In the genomic region with DNA sequence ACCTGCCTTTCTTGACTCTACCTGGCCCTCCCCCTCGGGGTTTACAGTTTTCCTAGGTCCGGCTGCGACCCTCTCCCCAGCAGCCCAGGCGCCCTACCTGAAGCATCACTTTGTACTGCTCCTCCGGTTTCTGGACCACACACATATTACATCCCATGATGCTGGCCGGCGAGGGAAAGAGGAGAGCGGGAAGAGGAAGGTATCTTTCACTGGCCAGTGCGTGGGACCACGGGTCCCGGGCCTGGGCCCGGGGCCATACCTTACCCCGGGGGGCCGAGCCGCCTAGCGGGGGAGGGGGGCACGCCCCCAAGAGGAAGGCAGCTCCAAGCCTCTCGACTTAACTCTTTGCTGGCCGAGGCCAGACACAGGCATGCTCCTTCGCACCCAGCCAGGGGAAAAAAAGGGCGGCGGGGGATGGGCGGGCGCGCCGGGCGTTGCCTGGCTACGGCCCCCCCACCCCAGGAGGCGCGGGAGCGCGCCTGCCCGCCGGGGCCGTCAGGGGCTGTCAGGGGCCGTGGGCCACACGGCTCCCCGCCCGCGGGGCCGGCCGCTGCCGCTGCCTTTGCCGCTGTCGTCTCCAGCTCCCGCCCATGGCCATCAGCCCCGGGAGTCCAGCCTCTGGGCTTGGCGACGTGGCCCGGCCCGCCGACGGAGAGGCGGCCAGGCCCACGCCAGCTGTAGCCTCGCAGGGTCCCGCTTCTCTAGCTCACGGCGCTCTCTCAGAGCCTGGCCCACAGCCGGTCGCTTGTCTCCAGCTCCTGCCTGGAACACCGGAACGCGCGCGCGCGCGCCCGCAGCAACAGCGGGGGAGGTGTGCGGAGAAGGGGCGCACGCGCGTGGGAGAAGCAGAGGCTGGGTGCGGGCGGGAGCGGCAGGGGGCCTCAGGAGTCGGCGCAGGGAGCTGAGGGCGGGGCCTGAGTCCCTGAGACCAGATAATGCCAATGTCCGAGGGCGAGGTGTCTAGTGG, we compare ENCODE assay signal across 8 mouse cellular contexts. TPM values are rescaled to one million over a fixed set of nuclear protein-coding genes. Genes with fewer than 3 reads are reported as not detected.
DNase-seq lines count a peak whose midpoint lies in the region; ATAC-seq and TF ChIP-seq lines count a peak whose summit lies in the region.

Gene Pdzd4 (minus strand): TSS at position 785 of the 967 bp plus-strand sequence.

- no peak for TF ChIP-seq CTCF in kidney, postnatal 0 days (IDR thresholded peaks at IDR 0.05; ENCODE audit: low read depth)

- H3K4me1 ChIP-seq in embryonic facial prominence, embryonic 13.5 days: peaks cover 4% of the 10 kb centered on the region; the same call in 1 of the 2 replicates
- H3K4me1 ChIP-seq in heart, embryonic 10.5 days: no peaks in the 10 kb centered on the region
- no peaks in the 10 kb centered on the region for H3K4me1 ChIP-seq in kidney, postnatal 0 days (replicated peaks; ENCODE audit: insufficient read depth, low read length)
- peaks cover 4% of the 10 kb centered on the region; the same call in 1 of the 2 replicates for H3K4me1 ChIP-seq in liver, embryonic 12.5 days
- H3K4me1 ChIP-seq in neural tube, embryonic 14.5 days (ENCODE audit: control insufficient read depth, insufficient read depth, low read length): 0 out of 2 replicates have a peak, but pooled peaks cover 3% of the 10 kb centered on the region

- DNase-seq in 3134 (ENCODE audit: extremely low read depth, insufficient read length, low spot score): peak; percentile 82
- peak; percentile 71 for DNase-seq in adrenal gland, postnatal 14 days
- DNase-seq in heart, embryonic 10.5 days (ENCODE audit: low spot score): peak; percentile 74
- peak; percentile 68 for DNase-seq in kidney, postnatal 0 days (ENCODE audit: low spot score)
- peak; percentile 62 for DNase-seq in thymus, postnatal 0 days (ENCODE audit: low spot score)

- WGBS in embryonic facial prominence, embryonic 13.5 days: 26% methylated on average over 75 of the region's 84 CpGs
- 13% methylated on average over 74 of the region's 84 CpGs for WGBS in heart, embryonic 10.5 days
- WGBS in kidney, postnatal 0 days: 22% methylated on average over 59 of the region's 84 CpGs
- WGBS in liver, embryonic 12.5 days (ENCODE audit: insufficient replicate concordance): 12% methylated on average over 71 of the region's 84 CpGs
- 20% methylated on average over 55 of the region's 84 CpGs for WGBS in neural tube, embryonic 14.5 days

- no peaks in the 10 kb centered on the region for H3K36me3 ChIP-seq in embryonic facial prominence, embryonic 13.5 days
- no peaks in the 10 kb centered on the region for H3K36me3 ChIP-seq in heart, embryonic 10.5 days
- no peaks in the 10 kb centered on the region for H3K36me3 ChIP-seq in kidney, postnatal 0 days (ENCODE audit: insufficient read depth, low read length)
- H3K36me3 ChIP-seq in liver, embryonic 12.5 days: no peaks in the 10 kb centered on the region
- H3K36me3 ChIP-seq in neural tube, embryonic 14.5 days (ENCODE audit: control insufficient read depth, insufficient read depth, low read length): no peaks in the 10 kb centered on the region

- H3K27ac ChIP-seq in embryonic facial prominence, embryonic 13.5 days: peak within 1 kb of the TSS; percentile 66
- H3K27ac ChIP-seq in heart, embryonic 10.5 days: peak within 1 kb of the TSS; percentile 82
- H3K27ac ChIP-seq in kidney, postnatal 0 days: no peak within 1 kb of the TSS
- H3K27ac ChIP-seq in liver, embryonic 12.5 days: no peak within 1 kb of the TSS
- H3K27ac ChIP-seq in neural tube, embryonic 14.5 days (ENCODE audit: low read depth, low read length): peak within 1 kb of the TSS; percentile 85

- peak within 1 kb of the TSS; percentile 69 for H3K4me2 ChIP-seq in embryonic facial prominence, embryonic 13.5 days
- peak within 1 kb of the TSS; percentile 76 for H3K4me2 ChIP-seq in kidney, postnatal 0 days (ENCODE audit: low read length)
- peak within 1 kb of the TSS; percentile 74 for H3K4me2 ChIP-seq in liver, embryonic 12.5 days
- H3K4me2 ChIP-seq in neural tube, embryonic 14.5 days (ENCODE audit: low read depth, low read length): peak within 1 kb of the TSS; percentile 58

- peak within 1 kb of the TSS; percentile 64 for H3K4me3 ChIP-seq in embryonic facial prominence, embryonic 13.5 days
- peak within 1 kb of the TSS; percentile 67 for H3K4me3 ChIP-seq in heart, embryonic 10.5 days
- peak within 1 kb of the TSS; percentile 54 for H3K4me3 ChIP-seq in kidney, postnatal 0 days (replicated peaks; ENCODE audit: low read depth, low read length)
- H3K4me3 ChIP-seq in liver, embryonic 12.5 days: peak within 1 kb of the TSS; percentile 55
- H3K4me3 ChIP-seq in neural tube, embryonic 14.5 days (ENCODE audit: low read depth, low read length): peak within 1 kb of the TSS; percentile 55

- peak within 1 kb of the TSS; percentile 82 for H3K9ac ChIP-seq in embryonic facial prominence, embryonic 13.5 days
- H3K9ac ChIP-seq in kidney, postnatal 0 days (ENCODE audit: low read depth, low read length): peak within 1 kb of the TSS; percentile 59
- peak within 1 kb of the TSS; percentile 39; the same call in 1 of the 2 replicates for H3K9ac ChIP-seq in liver, embryonic 12.5 days
- H3K9ac ChIP-seq in neural tube, embryonic 14.5 days (replicated peaks; ENCODE audit: low read depth, low read length): peak within 1 kb of the TSS; percentile 81

- H3K9me3 ChIP-seq in embryonic facial prominence, embryonic 13.5 days: no peaks in the 10 kb centered on the region
- no peaks in the 10 kb centered on the region for H3K9me3 ChIP-seq in heart, embryonic 10.5 days
- H3K9me3 ChIP-seq in kidney, postnatal 0 days (replicated peaks; ENCODE audit: low read length): no peaks in the 10 kb centered on the region
- no peaks in the 10 kb centered on the region for H3K9me3 ChIP-seq in liver, embryonic 12.5 days (replicated peaks)
- H3K9me3 ChIP-seq in neural tube, embryonic 14.5 days (ENCODE audit: control insufficient read depth, low read length): no peaks in the 10 kb centered on the region

- peak; percentile 68 for ATAC-seq in embryonic facial prominence, embryonic 13.5 days (ENCODE audit: insufficient number of reproducible peaks, insufficient read depth, low FRiP score, low TSS enrichment, low read depth)
- ATAC-seq in kidney, postnatal 0 days (replicated peaks; ENCODE audit: low FRiP score, low read depth): peak; percentile 73
- ATAC-seq in liver, embryonic 12.5 days: no peak
- peak; percentile 91 for ATAC-seq in neural tube, embryonic 14.5 days (ENCODE audit: low read depth)

- H3K27me3 ChIP-seq in embryonic facial prominence, embryonic 13.5 days: peaks cover 14% of the 10 kb centered on the region
- H3K27me3 ChIP-seq in heart, embryonic 10.5 days (ENCODE audit: insufficient read depth, poor library complexity, severe bottlenecking): peaks cover 42% of the 10 kb centered on the region
- no peaks in the 10 kb centered on the region for H3K27me3 ChIP-seq in kidney, postnatal 0 days (ENCODE audit: insufficient read depth, low read length)
- peaks cover 43% of the 10 kb centered on the region for H3K27me3 ChIP-seq in liver, embryonic 12.5 days (replicated peaks)
- no peaks in the 10 kb centered on the region for H3K27me3 ChIP-seq in neural tube, embryonic 14.5 days (ENCODE audit: control insufficient read depth, insufficient read depth, low read length)

RNA-seq across cellular contexts. Expression of gene Pdzd4, which starts in this region (rescaled TPM):
- total RNA-seq in adrenal gland, postnatal 14 days (2021): 4.4 and 4.5 TPM in 2 replicates
- polyA plus RNA-seq in embryonic facial prominence, embryonic 13.5 days (2015; fragmentation: Nextera tagmentation; extraction: Ambion mirVana): 1.7 and 2.1 TPM in 2 replicates
- 0.32 and 0.38 TPM in 2 replicates for polyA plus RNA-seq in heart, embryonic 10.5 days (2016; fragmentation: Nextera tagmentation; extraction: Ambion mirVana)
- 0.37 and 0.48 TPM in 2 replicates for polyA plus RNA-seq in kidney, postnatal 0 days (2015; fragmentation: Nextera tagmentation; extraction: Ambion mirVana)
- polyA plus RNA-seq in liver, embryonic 12.5 days (2016; fragmentation: Nextera tagmentation; extraction: Ambion mirVana): 0.14 and 0.25 TPM in 2 replicates
- polyA plus RNA-seq in neural tube, embryonic 14.5 days (2014; fragmentation: Nextera tagmentation; extraction: Ambion mirVana): 5.4 and 6.5 TPM in 2 replicates
- polyA plus RNA-seq in thymus, postnatal 0 days (2015; fragmentation: Nextera tagmentation; extraction: Ambion mirVana): 0.17 and 0.26 TPM in 2 replicates

Comparison
In these comparisons a context has a peak if more than half of its experiments do, and no peak if none do; other contexts are left out.
1. Peak in DNase-seq, H3K4me3 ChIP-seq and H3K27ac ChIP-seq in heart, embryonic 10.5 days; RNA of the gene not detected or under 1 TPM.
2. Peak in DNase-seq, ATAC-seq, H3K4me3 ChIP-seq, H3K9ac ChIP-seq and H3K4me2 ChIP-seq in kidney, postnatal 0 days; RNA of the gene not detected or under 1 TPM.
3. Peak in DNase-seq in thymus, postnatal 0 days; RNA of the gene not detected or under 1 TPM.
4. H3K27ac ChIP-seq: peak in embryonic facial prominence, embryonic 13.5 days (single experiment) and neural tube, embryonic 14.5 days (single experiment); none in kidney, postnatal 0 days (single experiment) and liver, embryonic 12.5 days (single experiment).
5. Peak in every context shown above with its lines, with median percentiles within 50 percentile points of each other: DNase-seq, H3K4me2 ChIP-seq, H3K4me3 ChIP-seq and H3K9ac ChIP-seq.